Mouse (Mus musculus): ENCODE measurements around the gene Nbeal1. TPM values are rescaled to one million over a fixed set of nuclear protein-coding genes. Genes with fewer than 3 reads are reported as not detected.

Nbeal1 gene
- 6.3 and 6.7 TPM in 2 replicates for polyA plus RNA-seq (2014; fragmentation: Nextera tagmentation; extraction: Ambion mirVana)

- ATAC-seq (replicated peaks; ENCODE audit: insufficient number of reproducible peaks, low FRiP score, low TSS enrichment, low read depth) = peak; percentile 99
- Histone ChIP-seq H3K27me3 (ENCODE audit: control insufficient read depth, insufficient read depth, low read length) (no peaks in the 10 kb centered on the region), H3K36me3 (replicated peaks; ENCODE audit: control insufficient read depth, insufficient read depth, low read depth, low read length) (no peaks in the 10 kb centered on the region), H3K27ac (replicated peaks; ENCODE audit: low read depth, low read length) (peak within 1 kb of the TSS; percentile 86), H3K9me3 (replicated peaks; ENCODE audit: control insufficient read depth, low read length) (no peaks in the 10 kb centered on the region), H3K4me2 (ENCODE audit: low read depth, low read length) (peak within 1 kb of the TSS; percentile 59), H3K4me1 (ENCODE audit: control insufficient read depth, insufficient read depth, low read length) (no peaks in the 10 kb centered on the region), H3K4me3 (ENCODE audit: low read depth, low read length) (peak within 1 kb of the TSS; percentile 73), H3K9ac (replicated peaks; ENCODE audit: low read length) (peak within 1 kb of the TSS; percentile 83)
- under 1% methylated on average over 46 of the region's 74 CpGs for WGBS
- DNase-seq (ENCODE audit: low spot score) = peak; percentile 98
Observed at GRCm38 (mm10) chr1:60179932-60180783, at the start of gene Nbeal1. TSS of gene Nbeal1 (plus strand) at chr1:60180599.

GRCm38 (mm10) chr1:60137346-60137745 lies 43.1 kb upstream of the Nbeal1 start:
- Histone ChIP-seq H3K36me3 (replicated peaks; ENCODE audit: control insufficient read depth, insufficient read depth, low read depth, low read length) (no peaks in the 10 kb centered on the region), H3K9ac (replicated peaks; ENCODE audit: low read length) (no peak overlapping the region), H3K9me3 (replicated peaks; ENCODE audit: control insufficient read depth, low read length) (no peaks in the 10 kb centered on the region), H3K4me3 (ENCODE audit: low read depth, low read length) (no peak overlapping the region), H3K27me3 (ENCODE audit: control insufficient read depth, insufficient read depth, low read length) (no peaks in the 10 kb centered on the region), H3K4me2 (ENCODE audit: low read depth, low read length) (no peak overlapping the region), H3K4me1 (ENCODE audit: control insufficient read depth, insufficient read depth, low read length) (no peaks in the 10 kb centered on the region), H3K27ac (replicated peaks; ENCODE audit: low read depth, low read length) (no peak overlapping the region)
- no peak for ATAC-seq (replicated peaks; ENCODE audit: insufficient number of reproducible peaks, low FRiP score, low TSS enrichment, low read depth)
- WGBS = 46% methylated on average over 9 of the region's 9 CpGs
- no peak for DNase-seq (ENCODE audit: low spot score)

GRCm38 (mm10) chr1:60152700-60153099 lies 27.7 kb upstream of the Nbeal1 start:
- Histone ChIP-seq H3K27ac (replicated peaks; ENCODE audit: low read depth, low read length) (no peak overlapping the region), H3K9ac (replicated peaks; ENCODE audit: low read length) (no peak overlapping the region), H3K9me3 (replicated peaks; ENCODE audit: control insufficient read depth, low read length) (no peaks in the 10 kb centered on the region), H3K4me2 (ENCODE audit: low read depth, low read length) (no peak overlapping the region), H3K4me1 (ENCODE audit: control insufficient read depth, insufficient read depth, low read length) (no peaks in the 10 kb centered on the region), H3K27me3 (ENCODE audit: control insufficient read depth, insufficient read depth, low read length) (no peaks in the 10 kb centered on the region), H3K4me3 (ENCODE audit: low read depth, low read length) (no peak overlapping the region), H3K36me3 (replicated peaks; ENCODE audit: control insufficient read depth, insufficient read depth, low read depth, low read length) (no peaks in the 10 kb centered on the region)
- WGBS = 65% methylated on average over 5 of the region's 5 CpGs
- DNase-seq (ENCODE audit: low spot score) (peak; percentile 27), ATAC-seq (replicated peaks; ENCODE audit: insufficient number of reproducible peaks, low FRiP score, low TSS enrichment, low read depth) (no peak)

GRCm38 (mm10) chr1:60156651-60157050 lies 23.7 kb upstream of the Nbeal1 start:
- Histone ChIP-seq H3K9me3 (replicated peaks; ENCODE audit: control insufficient read depth, low read length) (no peaks in the 10 kb centered on the region), H3K4me2 (ENCODE audit: low read depth, low read length) (no peak overlapping the region), H3K4me3 (ENCODE audit: low read depth, low read length) (no peak overlapping the region), H3K36me3 (replicated peaks; ENCODE audit: control insufficient read depth, insufficient read depth, low read depth, low read length) (no peaks in the 10 kb centered on the region), H3K9ac (replicated peaks; ENCODE audit: low read length) (no peak overlapping the region), H3K4me1 (ENCODE audit: control insufficient read depth, insufficient read depth, low read length) (no peaks in the 10 kb centered on the region), H3K27me3 (ENCODE audit: control insufficient read depth, insufficient read depth, low read length) (no peaks in the 10 kb centered on the region), H3K27ac (replicated peaks; ENCODE audit: low read depth, low read length) (no peak overlapping the region)
- DNase-seq (ENCODE audit: low spot score) (no peak), ATAC-seq (replicated peaks; ENCODE audit: insufficient number of reproducible peaks, low FRiP score, low TSS enrichment, low read depth) (no peak)
- WGBS = 76% methylated on average over 7 of the region's 7 CpGs

- H3K27me3 ChIP-seq (ENCODE audit: control insufficient read depth, insufficient read depth, low read length) = no peaks in the 10 kb centered on the region
- H3K4me3 ChIP-seq (ENCODE audit: low read depth, low read length) = no peak overlapping the region
- no peaks in the 10 kb centered on the region for H3K36me3 ChIP-seq (replicated peaks; ENCODE audit: control insufficient read depth, insufficient read depth, low read depth, low read length)
- no peak overlapping the region for H3K27ac ChIP-seq (replicated peaks; ENCODE audit: low read depth, low read length)
- H3K9me3 ChIP-seq (replicated peaks; ENCODE audit: control insufficient read depth, low read length) = no peaks in the 10 kb centered on the region
- WGBS = 31% methylated on average over 3 of the region's 3 CpGs
- DNase-seq (ENCODE audit: low spot score) (peak; percentile 82), ATAC-seq (replicated peaks; ENCODE audit: insufficient number of reproducible peaks, low FRiP score, low TSS enrichment, low read depth) (no peak)
- H3K4me2 ChIP-seq (ENCODE audit: low read depth, low read length) = no peak overlapping the region
- no peaks in the 10 kb centered on the region for H3K4me1 ChIP-seq (ENCODE audit: control insufficient read depth, insufficient read depth, low read length)
- H3K9ac ChIP-seq (replicated peaks; ENCODE audit: low read length) = no peak overlapping the region
Observed at GRCm38 (mm10) chr1:60158411-60158810, 22.0 kb upstream of the Nbeal1 start.

- H3K4me3 ChIP-seq (ENCODE audit: low read depth, low read length) = no peak overlapping the region
- no peak for DNase-seq (ENCODE audit: low spot score)
- WGBS = 88% methylated on average over 3 of the region's 3 CpGs
- H3K4me2 ChIP-seq (ENCODE audit: low read depth, low read length) = no peak overlapping the region
- H3K9ac ChIP-seq (replicated peaks; ENCODE audit: low read length) = no peak overlapping the region
- ATAC-seq (replicated peaks; ENCODE audit: insufficient number of reproducible peaks, low FRiP score, low TSS enrichment, low read depth) = no peak
- H3K36me3 ChIP-seq (replicated peaks; ENCODE audit: control insufficient read depth, insufficient read depth, low read depth, low read length) = no peaks in the 10 kb centered on the region
- H3K27ac ChIP-seq (replicated peaks; ENCODE audit: low read depth, low read length) = no peak overlapping the region
- H3K4me1 ChIP-seq (ENCODE audit: control insufficient read depth, insufficient read depth, low read length) = no peaks in the 10 kb centered on the region
- H3K9me3 ChIP-seq (replicated peaks; ENCODE audit: control insufficient read depth, low read length) = no peaks in the 10 kb centered on the region
- H3K27me3 ChIP-seq (ENCODE audit: control insufficient read depth, insufficient read depth, low read length) = no peaks in the 10 kb centered on the region
Observed at GRCm38 (mm10) chr1:60163676-60164075, 16.7 kb upstream of the Nbeal1 start.

GRCm38 (mm10) chr1:60169626-60170025 lies 10.8 kb upstream of the Nbeal1 start:
- H3K27me3 ChIP-seq (ENCODE audit: control insufficient read depth, insufficient read depth, low read length) = no peaks in the 10 kb centered on the region
- 86% methylated on average over 2 of the region's 2 CpGs for WGBS
- H3K36me3 ChIP-seq (replicated peaks; ENCODE audit: control insufficient read depth, insufficient read depth, low read depth, low read length) = no peaks in the 10 kb centered on the region
- H3K9me3 ChIP-seq (replicated peaks; ENCODE audit: control insufficient read depth, low read length) = no peaks in the 10 kb centered on the region
- H3K4me1 ChIP-seq (ENCODE audit: control insufficient read depth, insufficient read depth, low read length) = no peaks in the 10 kb centered on the region
- no peak overlapping the region for H3K4me3 ChIP-seq (ENCODE audit: low read depth, low read length)
- DNase-seq (ENCODE audit: low spot score) (no peak), ATAC-seq (replicated peaks; ENCODE audit: insufficient number of reproducible peaks, low FRiP score, low TSS enrichment, low read depth) (no peak)
- H3K4me2 ChIP-seq (ENCODE audit: low read depth, low read length) = no peak overlapping the region
- no peak overlapping the region for H3K9ac ChIP-seq (replicated peaks; ENCODE audit: low read length)
- no peak overlapping the region for H3K27ac ChIP-seq (replicated peaks; ENCODE audit: low read depth, low read length)

- no peaks in the 10 kb centered on the region for H3K4me1 ChIP-seq (ENCODE audit: control insufficient read depth, insufficient read depth, low read length)
- H3K4me3 ChIP-seq (ENCODE audit: low read depth, low read length) = no peak overlapping the region
- H3K27me3 ChIP-seq (ENCODE audit: control insufficient read depth, insufficient read depth, low read length) = no peaks in the 10 kb centered on the region
- ATAC-seq (replicated peaks; ENCODE audit: insufficient number of reproducible peaks, low FRiP score, low TSS enrichment, low read depth) = no peak
- no peak overlapping the region for H3K4me2 ChIP-seq (ENCODE audit: low read depth, low read length)
- H3K27ac ChIP-seq (replicated peaks; ENCODE audit: low read depth, low read length) = no peak overlapping the region
- DNase-seq (ENCODE audit: low spot score) = no peak
- no peaks in the 10 kb centered on the region for H3K9me3 ChIP-seq (replicated peaks; ENCODE audit: control insufficient read depth, low read length)
- no peak overlapping the region for H3K9ac ChIP-seq (replicated peaks; ENCODE audit: low read length)
- 80% methylated on average over 2 of the region's 2 CpGs for WGBS
- no peaks in the 10 kb centered on the region for H3K36me3 ChIP-seq (replicated peaks; ENCODE audit: control insufficient read depth, insufficient read depth, low read depth, low read length)
Observed at GRCm38 (mm10) chr1:60170251-60170650, 10.1 kb upstream of the Nbeal1 start.

Measured in embryonic facial prominence, embryonic 11.5 days (tissue).